Mouse (Mus musculus): ENCODE data around the gene Tmem53.

DNA sequence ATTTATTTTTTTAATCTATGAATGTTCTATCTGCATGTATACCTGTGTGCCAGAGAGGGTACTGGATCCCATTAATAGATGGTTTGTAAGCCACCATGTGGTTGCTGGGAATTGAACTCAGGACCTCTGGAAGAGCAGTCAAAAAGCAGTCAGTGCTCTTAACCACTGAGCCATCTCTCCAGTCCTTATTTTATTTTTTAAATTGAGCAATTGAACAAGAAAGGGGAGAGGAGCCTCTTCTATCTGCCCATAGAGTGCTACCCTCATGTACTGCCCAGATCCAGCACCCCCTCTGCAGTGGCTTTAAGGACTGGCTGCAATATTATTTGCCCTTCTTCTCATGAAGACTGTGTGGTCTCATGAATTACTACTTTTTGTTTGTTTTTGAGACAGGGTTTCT, 26.5 kb upstream of the Tmem53 start:
- TF ChIP-seq POLR2A (IDR thresholded peaks at IDR 0.05; ENCODE audit: borderline replicate concordance, insufficient read depth, low read length): no peak
- TF ChIP-seq CTCF (IDR thresholded peaks at IDR 0.05; ENCODE audit: borderline replicate concordance, insufficient read depth, low read depth, low read length): no peak
